Mouse (Mus musculus): ENCODE data around the gene Syce1. TPM values are rescaled to one million over a fixed set of nuclear protein-coding genes. Genes with fewer than 3 reads are reported as not detected.

Gene Syce1
- not detected in 2 replicates for polyA plus RNA-seq (2012)

DNA sequence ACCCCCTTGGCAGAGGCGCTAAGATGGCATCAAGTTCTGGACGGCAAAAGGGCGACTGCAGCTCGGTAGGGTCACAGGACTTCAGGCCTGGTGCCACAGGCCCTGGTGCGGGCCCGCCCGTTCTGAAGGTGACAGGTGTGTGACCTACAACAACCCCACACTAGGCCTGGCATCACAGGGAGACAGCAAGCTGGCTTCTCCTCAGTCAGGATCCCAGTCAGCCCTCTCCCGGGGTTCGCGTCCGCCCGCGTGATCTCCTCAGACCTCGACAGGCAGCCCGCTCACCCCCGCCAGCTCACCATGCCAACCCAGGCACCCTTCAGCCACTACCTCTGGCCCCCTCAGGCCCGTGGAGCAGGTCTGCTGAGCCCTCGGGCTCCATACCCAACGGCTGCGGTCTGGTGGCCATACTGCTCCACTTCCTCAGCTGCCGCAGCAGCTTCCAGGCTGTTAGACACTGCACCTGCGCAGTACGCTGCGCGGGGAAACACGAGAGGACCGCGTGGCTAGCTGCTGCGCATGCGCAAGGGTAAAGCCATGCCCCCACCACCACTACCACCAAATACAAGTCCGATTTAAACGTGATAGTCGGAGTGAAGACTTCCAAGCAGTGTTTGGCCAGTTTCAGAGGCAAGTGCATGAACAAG is at the start of gene Syce1:
TSS of gene Syce1 (minus strand) at position 447 of the 647 bp plus-strand sequence.
- TF ChIP-seq GATA1 (IDR thresholded peaks at IDR 0.05; ENCODE audit: low read length), result no peak

DNA sequence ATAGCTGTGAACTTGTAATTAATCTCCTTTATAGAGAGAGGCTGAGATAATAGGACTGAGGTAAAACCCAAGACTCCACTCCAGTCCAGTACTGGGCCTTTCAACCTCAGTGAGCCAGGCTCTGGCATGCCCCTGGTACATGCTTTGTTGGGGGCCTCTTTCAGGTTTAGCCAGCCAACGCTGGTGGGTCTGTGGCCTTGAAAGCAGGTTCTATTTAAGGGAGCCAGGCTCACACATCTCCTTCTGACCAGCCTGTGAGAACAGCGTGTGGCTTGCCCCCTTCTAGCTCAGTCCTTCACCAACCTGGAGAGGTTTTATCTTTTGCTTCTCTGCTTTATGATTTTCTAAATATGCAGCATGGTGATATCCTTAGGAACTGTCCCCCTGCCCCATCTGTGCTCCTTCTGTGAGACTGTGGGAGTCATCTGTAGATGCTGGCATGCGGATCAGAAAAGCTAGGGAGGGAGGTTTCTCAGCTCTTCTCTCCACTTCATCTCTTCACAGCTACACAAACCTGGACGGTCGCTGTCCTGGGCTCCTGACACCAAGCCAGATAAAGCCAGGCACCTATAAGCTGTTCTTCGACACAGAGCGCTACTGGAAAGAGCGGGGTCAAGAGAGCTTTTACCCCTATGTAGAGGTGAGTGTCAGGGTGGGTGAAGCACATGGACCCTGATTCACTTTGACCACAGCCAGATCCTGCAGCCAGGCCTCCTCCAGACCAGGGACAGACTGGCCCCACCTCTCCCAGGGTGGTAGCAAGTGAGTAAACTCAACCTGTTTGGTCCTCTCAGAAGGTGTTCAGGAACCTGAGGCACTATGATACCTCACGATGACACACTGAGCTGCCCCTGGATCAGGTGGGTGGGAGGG is 48.8 kb upstream of the Syce1 start:
- TF ChIP-seq GATA1 (IDR thresholded peaks at IDR 0.05; ENCODE audit: low read length), result no peak

DNA sequence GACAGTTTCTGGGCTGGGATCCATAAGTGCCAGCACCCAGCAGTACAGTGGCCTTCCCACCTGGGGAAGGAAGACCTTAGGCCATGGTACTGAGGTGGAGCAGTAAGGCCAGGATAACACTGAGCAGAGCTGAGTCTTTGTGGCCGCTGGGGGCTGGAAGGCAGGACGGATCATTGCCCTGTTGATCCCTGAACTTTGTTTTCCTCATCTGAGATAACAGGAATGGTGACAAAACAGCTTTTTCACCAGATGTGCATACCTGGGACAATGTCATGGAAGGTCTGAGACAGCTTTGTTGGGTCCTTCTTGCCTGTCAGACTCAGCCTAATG is 48.1 kb upstream of the Syce1 start:
- TF ChIP-seq GATA1 (IDR thresholded peaks at IDR 0.05; ENCODE audit: low read length), result no peak

DNA sequence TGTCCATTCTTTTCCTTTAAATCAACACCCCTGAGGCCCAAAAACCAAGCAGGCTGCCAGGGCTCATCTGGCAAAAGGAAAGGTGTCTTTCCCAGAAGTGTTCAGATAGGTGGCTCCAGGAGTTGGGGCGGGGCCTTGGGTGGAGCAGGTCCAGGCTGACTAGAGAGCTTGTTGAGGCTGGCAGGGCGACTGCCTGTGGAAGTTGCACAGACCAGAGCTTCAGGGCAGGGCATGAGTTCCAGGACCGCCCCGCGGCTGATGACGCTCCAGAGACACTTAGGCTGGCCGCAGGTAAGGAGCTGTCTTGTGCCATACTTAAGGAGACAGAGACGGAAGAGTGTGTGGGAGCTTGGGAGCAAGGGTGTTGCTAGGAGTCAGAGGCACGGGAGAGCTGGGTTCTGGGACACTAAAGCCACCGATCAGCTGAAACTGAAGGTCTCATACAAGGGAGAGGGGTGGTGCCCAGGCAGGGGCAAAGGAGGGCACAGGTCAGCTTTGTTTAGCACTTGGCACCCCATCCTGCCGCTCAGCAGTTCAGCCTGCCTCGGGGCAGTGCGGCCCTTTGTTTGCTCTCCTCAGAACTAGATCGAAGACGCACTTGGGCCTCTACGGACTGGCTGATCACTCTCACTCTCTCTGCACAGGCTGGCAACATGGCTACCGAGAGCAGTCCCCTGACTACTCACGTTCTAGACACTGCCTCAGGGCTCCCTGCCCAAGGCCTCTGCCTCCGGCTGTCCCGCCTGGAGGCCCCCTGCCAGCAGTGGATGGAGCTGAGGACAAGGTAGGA is 47.5 kb upstream of the Syce1 start, which contains the start of gene Urah:
TSS of gene Urah (plus strand) at position 51 of the 790 bp plus-strand sequence.
- no peak for TF ChIP-seq GATA1 (IDR thresholded peaks at IDR 0.05; ENCODE audit: low read length)

DNA sequence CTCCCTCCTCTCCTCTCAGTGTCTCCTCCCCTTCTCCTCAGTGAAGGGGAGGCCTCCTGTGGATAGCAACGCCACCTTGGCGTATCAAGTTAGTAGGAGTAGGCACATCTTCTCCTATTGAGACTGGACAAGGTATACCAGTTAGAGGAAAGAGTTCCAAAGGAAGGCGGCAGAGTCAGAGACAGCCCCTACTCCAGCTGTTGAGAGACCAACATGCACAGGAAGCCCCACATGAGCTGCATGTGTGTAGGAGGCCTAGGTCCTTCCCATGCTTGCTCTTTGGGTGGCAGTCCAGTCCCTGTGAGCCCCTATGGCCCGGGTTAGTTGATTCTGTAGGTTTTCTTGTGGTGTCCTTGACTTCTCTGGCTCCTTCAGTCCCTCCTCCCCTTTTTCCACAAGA is 45.7 kb upstream of the Syce1 start:
- no peak for TF ChIP-seq GATA1 (IDR thresholded peaks at IDR 0.05; ENCODE audit: low read length)

DNA sequence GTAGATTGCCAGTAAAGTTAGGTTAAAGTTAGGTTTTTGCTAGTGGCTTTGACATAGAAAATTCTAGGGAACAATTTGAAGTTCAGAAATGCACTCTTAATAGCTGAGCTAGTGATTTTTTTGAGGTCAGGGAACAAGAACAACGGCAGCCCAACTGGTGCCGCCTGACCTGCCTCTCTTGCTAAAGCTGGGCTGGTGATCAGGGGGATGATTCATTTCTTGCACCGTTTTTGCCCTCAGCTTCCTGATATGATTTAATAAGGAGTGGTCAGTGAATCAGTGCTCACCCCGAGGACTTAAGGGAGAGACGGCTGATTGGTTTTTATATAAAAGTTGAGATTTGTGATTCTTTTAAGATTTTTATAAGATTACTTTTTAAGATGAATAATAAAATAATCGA is 43.8 kb upstream of the Syce1 start:
- TF ChIP-seq GATA1 (IDR thresholded peaks at IDR 0.05; ENCODE audit: low read length), result no peak

DNA sequence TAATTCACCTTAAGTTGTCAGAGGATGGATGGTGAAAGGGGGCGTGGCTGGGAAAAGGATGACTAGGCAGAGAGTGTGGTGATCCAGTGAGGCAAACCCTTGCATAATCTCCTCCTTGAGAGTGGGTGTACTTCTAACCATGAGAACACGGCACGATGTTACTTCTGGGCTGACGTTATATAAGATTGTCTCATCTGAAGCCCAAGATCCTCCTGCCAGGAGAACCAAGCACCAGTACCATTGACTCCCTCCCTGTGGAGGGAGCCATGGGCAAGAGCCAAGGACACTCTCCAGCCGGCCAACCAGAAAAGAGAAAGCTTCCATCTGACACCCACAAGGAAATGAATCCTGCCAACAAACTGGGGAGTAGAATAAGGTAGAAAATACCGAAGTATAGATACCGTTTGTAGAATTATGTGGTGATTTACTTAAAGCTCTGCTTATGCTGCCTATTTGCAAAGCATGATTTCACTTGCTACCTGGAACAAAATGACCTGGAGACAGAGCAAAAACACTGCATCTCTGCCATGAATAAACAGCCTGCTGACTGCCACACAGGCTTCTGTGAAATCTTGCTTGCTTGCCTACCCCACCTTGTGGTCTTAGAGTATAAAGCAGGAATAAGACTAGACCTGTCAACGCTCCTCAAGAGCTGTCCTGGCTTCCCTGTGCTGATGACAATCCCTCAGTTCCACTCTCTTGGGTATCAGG is 40.7 kb upstream of the Syce1 start:
- TF ChIP-seq GATA1 (IDR thresholded peaks at IDR 0.05; ENCODE audit: low read length), result no peak

DNA sequence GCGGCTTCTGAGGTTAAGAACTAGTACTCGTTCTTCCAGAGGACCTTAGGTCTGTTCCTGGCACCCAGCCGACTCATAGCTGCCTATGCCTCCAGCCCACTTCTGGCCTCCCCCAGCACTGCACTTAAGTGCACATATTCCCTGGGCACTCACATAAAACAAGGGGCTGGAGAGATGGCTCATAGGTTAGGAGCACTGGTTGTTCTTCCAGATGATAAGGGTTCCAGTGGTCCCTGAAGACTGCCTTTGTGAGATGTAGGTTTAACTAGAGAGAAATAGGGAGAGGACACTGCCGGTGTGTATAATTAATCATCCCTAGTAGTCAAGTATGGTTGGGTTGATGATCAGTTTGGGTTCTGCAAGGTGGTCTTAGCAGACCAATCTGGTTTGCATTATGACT is 35.1 kb upstream of the Syce1 start:
- TF ChIP-seq GATA1 (IDR thresholded peaks at IDR 0.05; ENCODE audit: low read length), result no peak

DNA sequence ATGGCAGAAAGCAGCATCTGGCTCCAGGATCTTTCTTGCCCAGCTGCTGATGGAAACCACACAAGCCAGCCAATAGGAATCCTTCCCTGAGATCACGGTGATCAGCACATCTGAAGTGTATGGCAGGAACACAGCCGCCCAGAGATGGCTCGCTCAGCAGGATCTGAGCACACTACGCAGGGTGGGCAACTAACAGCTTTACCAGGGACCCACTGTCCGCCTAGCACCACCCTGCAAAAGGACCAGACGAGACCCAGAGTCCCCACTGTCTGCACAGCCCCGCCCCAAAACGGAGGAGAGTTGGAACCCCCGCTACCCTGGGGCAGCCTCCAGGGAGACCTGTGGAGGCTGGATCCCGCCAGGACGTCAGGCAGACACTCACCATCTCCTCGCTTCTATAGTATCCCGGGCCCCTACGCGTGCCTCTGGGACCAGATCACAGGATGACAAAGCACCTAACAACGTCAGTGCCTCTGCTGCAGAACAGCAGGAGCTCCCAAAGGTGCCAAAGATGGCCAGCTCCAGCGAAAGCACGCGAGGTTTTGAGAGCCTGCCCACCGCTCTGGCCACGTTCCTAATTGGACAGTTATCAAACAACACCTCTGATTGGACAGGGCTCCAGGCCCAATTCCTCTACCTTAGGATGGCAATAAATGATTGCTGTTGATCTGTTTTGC is 34.1 kb upstream of the Syce1 start, which contains the start of gene Zfp941:
TSS of gene Zfp941 (minus strand) at position 526 of the 677 bp plus-strand sequence.
- no peak for TF ChIP-seq GATA1 (IDR thresholded peaks at IDR 0.05; ENCODE audit: low read length)

DNA sequence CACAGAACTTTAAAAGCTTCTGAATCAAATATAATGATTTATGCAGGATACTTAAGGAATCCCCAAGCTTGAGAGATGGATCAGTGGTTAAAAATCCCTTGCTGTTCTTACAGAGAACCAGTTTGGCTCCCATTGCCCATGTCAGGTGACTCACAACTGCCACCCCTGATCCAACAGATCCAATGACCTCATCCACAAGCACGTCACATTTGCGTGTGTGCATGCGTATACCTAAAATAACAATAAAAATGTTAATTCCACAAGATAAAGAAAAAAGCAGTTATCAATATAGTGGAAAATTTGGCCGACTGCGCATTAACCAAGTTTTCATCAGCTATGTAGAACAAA is 33.6 kb upstream of the Syce1 start:
- TF ChIP-seq GATA1 (IDR thresholded peaks at IDR 0.05; ENCODE audit: low read length), result no peak

DNA sequence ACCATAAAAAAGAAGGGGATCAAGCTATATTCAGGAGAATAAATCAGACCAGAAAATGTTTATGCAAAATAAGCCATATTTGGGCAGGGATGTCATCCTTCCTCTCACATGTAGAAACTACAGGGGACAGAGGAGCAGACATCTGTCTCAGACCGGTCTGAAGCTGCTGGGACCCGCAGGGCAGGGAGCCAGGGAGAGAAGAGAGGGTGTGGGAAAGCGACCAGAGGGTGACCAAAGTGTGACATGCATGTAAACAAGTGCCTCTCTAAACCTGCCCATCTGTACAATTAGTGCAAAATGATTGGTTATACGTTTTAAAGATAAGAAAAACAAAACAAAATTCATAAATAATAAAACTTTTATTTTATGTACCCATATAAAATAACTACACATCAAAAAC is 32.5 kb upstream of the Syce1 start:
- TF ChIP-seq GATA1 (IDR thresholded peaks at IDR 0.05; ENCODE audit: low read length), result no peak

DNA sequence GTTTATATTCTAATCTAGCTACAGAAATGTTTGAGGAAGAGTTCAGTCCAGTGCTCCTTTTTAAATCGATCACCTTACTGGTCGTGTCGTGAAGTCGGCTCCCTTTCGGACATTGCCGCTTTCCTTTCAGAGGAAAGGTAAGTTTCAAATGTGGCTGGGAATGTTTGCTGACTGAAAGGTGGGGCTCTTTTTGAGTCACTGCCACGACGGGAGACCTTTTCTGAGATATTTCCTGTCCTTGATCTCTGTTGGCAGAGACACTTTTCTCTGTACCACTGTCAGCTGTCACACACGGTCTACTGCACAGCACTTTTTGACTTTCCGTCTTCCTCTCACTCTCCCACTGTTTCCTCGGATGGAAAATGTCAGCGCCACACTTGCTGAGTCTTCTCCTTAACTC is 25.2 kb upstream of the Syce1 start:
- TF ChIP-seq GATA1 (IDR thresholded peaks at IDR 0.05; ENCODE audit: low read length), result no peak

DNA sequence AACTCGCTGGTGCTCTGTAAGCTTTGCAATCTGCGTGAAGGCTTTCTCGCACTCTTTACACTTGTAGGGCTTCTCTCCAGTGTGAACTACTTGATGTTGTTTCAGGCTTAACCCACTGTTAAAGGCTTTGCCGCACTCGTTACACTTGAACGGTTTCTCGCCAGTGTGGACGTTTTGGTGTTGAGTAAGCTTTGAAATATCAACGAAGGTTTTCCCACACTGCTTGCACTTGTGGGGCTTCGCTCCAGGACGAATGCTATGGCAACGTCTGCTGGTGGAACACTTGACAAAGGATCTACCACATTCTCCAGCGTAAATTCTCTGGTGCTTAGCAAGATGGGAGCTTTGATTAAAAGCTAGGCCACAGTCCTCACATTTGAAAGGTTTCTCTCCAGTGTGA is 24.1 kb upstream of the Syce1 start:
- TF ChIP-seq GATA1 (IDR thresholded peaks at IDR 0.05; ENCODE audit: low read length), result no peak

DNA sequence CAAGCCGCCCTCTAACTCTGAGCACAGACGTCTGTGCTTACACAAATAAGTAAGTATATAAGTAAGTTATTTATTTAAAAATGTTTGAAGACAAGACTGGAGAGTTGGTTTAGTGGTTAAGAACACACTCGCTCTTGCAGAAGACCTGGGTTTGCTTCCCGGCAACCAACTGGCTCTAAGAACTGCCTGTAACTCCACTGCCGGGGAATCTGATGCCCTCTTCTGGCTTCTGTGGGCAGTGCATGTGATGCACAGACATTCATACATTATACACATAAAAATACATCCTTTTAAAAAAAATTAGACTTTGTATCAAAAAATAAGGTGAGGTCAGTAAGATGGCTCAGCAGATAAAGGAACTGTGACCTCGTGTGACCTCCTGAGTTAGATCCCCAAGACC is 22.8 kb upstream of the Syce1 start:
- no peak for TF ChIP-seq GATA1 (IDR thresholded peaks at IDR 0.05; ENCODE audit: low read length)

DNA sequence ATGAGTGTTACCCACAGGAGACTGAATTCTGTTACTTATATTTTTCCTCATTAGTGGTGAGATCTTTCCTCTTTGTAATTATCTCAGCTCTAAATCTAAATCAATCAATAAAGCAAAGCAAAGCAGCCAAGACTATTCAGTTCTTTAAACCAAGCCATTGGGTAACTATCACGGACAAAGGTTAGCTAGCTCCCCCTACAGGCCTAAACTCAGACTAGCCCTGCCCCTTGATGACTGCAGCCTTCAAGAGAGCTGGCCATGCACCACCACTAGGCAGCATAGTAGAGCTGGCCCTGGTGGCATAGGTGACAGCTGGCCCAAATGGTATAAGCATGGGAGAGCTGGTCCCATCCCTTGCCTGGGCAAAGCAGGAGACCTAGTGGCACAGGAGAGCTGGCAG is 18.1 kb upstream of the Syce1 start:
- no peak for TF ChIP-seq GATA1 (IDR thresholded peaks at IDR 0.05; ENCODE audit: low read length)

Data from G1E-ER4 (cell line).